Mouse (Mus musculus) MEL (cell line): ENCODE measurements around the gene Olfr266.

Source experiments
- CTCF ChIP-seq, 3 experiments: IDR thresholded peaks in 2 of 3; conservative IDR thresholded peaks in 1 of 3; 2 replicates each; pipeline ENCODE4 v1.5.1; 2011 to 2012; ENCODE audit warnings: low read length in 3 of 3, low read depth in 2 of 3, mild to moderate bottlenecking in 2 of 3, improper control_type of control experiment in 1 of 3, inconsistent platforms in 1 of 3, mixed read lengths in 1 of 3, moderate library complexity in 1 of 3; ENCODE audit not compliant: control insufficient read depth in 1 of 3, insufficient read depth in 1 of 3, poor library complexity in 1 of 3, severe bottlenecking in 1 of 3
- EP300 ChIP-seq, 2 experiments: IDR thresholded peaks; 2 replicates each; pipeline ENCODE4 v1.6.1; 2011; ENCODE audit warnings: improper control_type of control experiment in 2 of 2, low read length in 2 of 2, low read depth in 1 of 2, mild to moderate bottlenecking in 1 of 2
- GABPA ChIP-seq: IDR thresholded peaks from 2 replicates; pipeline ENCODE4 v1.6.1; 2012; ENCODE audit warnings: low read depth, mild to moderate bottlenecking, inconsistent platforms, low read length, improper control_type of control experiment, moderate library complexity
- KAT2A ChIP-seq: conservative IDR thresholded peaks from 2 replicates; pipeline ENCODE4 v1.6.1; 2012; ENCODE audit warnings: low read depth, low read length, improper control_type of control experiment, inconsistent platforms
- NRF1 ChIP-seq: IDR thresholded peaks from 2 replicates; pipeline ENCODE4 v1.6.1; 2014; ENCODE audit warnings: low read depth, mild to moderate bottlenecking, inconsistent platforms, low read length, improper control_type of control experiment, moderate library complexity; ENCODE audit not compliant: poor library complexity, insufficient read depth, severe bottlenecking
- POLR2A ChIP-seq, 2 experiments: IDR thresholded peaks; 2 replicates each; pipeline ENCODE4 v1.6.1; 2011 to 2012; ENCODE audit warnings: low read length in 2 of 2, mild to moderate bottlenecking in 2 of 2, control low read depth in 1 of 2, improper control_type of control experiment in 1 of 2, low read depth in 1 of 2, moderate library complexity in 1 of 2; ENCODE audit not compliant: control insufficient read depth in 1 of 2, insufficient read depth in 1 of 2, poor library complexity in 1 of 2
- POLR2AphosphoS2 ChIP-seq: IDR thresholded peaks from 2 replicates; pipeline ENCODE4 v1.6.1; 2011; ENCODE audit warnings: low read length, improper control_type of control experiment
- POLR2AphosphoS5 ChIP-seq: IDR thresholded peaks from 2 replicates; pipeline ENCODE4 v1.6.1; 2012; ENCODE audit warnings: low read depth, borderline replicate concordance, mild to moderate bottlenecking, inconsistent platforms, low read length, moderate library complexity, mixed read lengths
- USF2 ChIP-seq, 2 experiments: IDR thresholded peaks; 2 replicates each; pipeline ENCODE4 v1.6.1; 2011 to 2012; ENCODE audit warnings: improper control_type of control experiment in 2 of 2, low read length in 2 of 2, borderline replicate concordance in 1 of 2, inconsistent platforms in 1 of 2, low read depth in 1 of 2, mild to moderate bottlenecking in 1 of 2; ENCODE audit not compliant: insufficient read depth in 1 of 2

DNA sequence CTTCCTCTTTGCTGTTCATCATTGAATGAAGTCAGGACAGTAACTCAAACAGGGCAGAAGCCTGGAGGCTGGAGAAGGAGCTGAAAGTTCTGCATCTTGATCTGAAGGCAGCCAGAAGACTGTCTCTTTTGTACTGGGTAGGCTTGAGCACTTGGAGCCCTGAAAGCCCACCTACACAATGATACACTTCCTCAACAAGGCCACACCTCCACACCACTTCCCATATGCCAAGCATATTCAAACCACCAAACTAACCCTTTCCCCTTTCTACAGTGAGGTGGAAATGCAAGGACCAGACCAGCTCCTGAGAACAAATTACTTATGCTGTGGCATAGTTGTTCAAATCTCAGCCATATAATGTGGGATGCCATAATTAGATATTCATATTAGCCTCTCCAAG lies 46.8 kb upstream of the Olfr266 start:
- TF ChIP-seq POLR2AphosphoS5 = no peak
- TF ChIP-seq KAT2A = no peak
- no peak for TF ChIP-seq CTCF (IDR thresholded peaks at IDR 0.05 in 2 of 3, conservative IDR thresholded peaks at IDR 0.05 in 1 of 3; ENCODE audit: control insufficient read depth in 1 of 3, insufficient read depth in 1 of 3, low read depth in 2 of 3, low read length in 3 of 3, poor library complexity in 1 of 3, severe bottlenecking in 1 of 3)
- no peak for TF ChIP-seq USF2 (IDR thresholded peaks at IDR 0.05; ENCODE audit: borderline replicate concordance in 1 of 2, insufficient read depth in 1 of 2, low read depth in 1 of 2, low read length in 2 of 2)
- TF ChIP-seq GABPA = no peak
- no peak for TF ChIP-seq NRF1
- TF ChIP-seq POLR2AphosphoS2 = no peak
- TF ChIP-seq EP300 (IDR thresholded peaks at IDR 0.05; ENCODE audit: low read depth in 1 of 2, low read length in 2 of 2) = no peak
- TF ChIP-seq POLR2A (IDR thresholded peaks at IDR 0.05; ENCODE audit: control insufficient read depth in 1 of 2, insufficient read depth in 1 of 2, low read depth in 1 of 2, low read length in 2 of 2, poor library complexity in 1 of 2) = no peak
